Mouse (Mus musculus): Measurements from ENCODE around the gene Tmigd1. TPM values are rescaled to one million over a fixed set of nuclear protein-coding genes. Genes with fewer than 3 reads are reported as not detected.

Gene Tmigd1
- polyA plus RNA-seq, 1 experiment from 2014 or later, result not detected

Other genes with a start within 250 kb of the Tmigd1 start
- 0.21 TPM in 1 of 2 replicates, not detected in the other for gene Bhlha9, start 229.7 kb upstream of the Tmigd1 start, polyA plus RNA-seq (2014; fragmentation: Nextera tagmentation; extraction: Ambion mirVana)
- gene Trarg1, start 222.4 kb upstream of the Tmigd1 start, polyA plus RNA-seq (2014; fragmentation: Nextera tagmentation; extraction: Ambion mirVana), result 0.16 and 0.32 TPM in 2 replicates
- 33.5 and 39.2 TPM in 2 replicates for gene Gosr1, start 138.6 kb upstream of the Tmigd1 start, polyA plus RNA-seq (2014; fragmentation: Nextera tagmentation; extraction: Ambion mirVana)
- gene Cpd, start 55.1 kb upstream of the Tmigd1 start, polyA plus RNA-seq (2014; fragmentation: Nextera tagmentation; extraction: Ambion mirVana), result 21.1 and 24.3 TPM in 2 replicates
- gene Blmh, start 22.6 kb downstream of the Tmigd1 start, polyA plus RNA-seq (2014; fragmentation: Nextera tagmentation; extraction: Ambion mirVana), result 127 TPM in 2 replicates
- gene Slc6a4, start 96.4 kb downstream of the Tmigd1 start, polyA plus RNA-seq (2014; fragmentation: Nextera tagmentation; extraction: Ambion mirVana), result 0.74 and 0.77 TPM in 2 replicates
- 68.4 and 73.0 TPM in 2 replicates for gene Nsrp1, start 176.3 kb downstream of the Tmigd1 start, polyA plus RNA-seq (2014; fragmentation: Nextera tagmentation; extraction: Ambion mirVana)